ENCODE assay signal across 8 mouse cellular contexts in genomic region chr15:98777762-98778161, GRCm38 (mm10). TPM values are rescaled to one million over a fixed set of nuclear protein-coding genes. Genes with fewer than 3 reads are reported as not detected.
DNase-seq lines count a peak whose midpoint lies in the region; ATAC-seq lines count a peak whose summit lies in the region.

Gene Wnt10b (minus strand): TSS chr15:98778150.

- intact Hi-C loops in gastrocnemius, postnatal 36 days (cut with DNase I): no loop called here

- peaks cover 96% of the 10 kb centered on the region for H3K27me3 ChIP-seq in forebrain, embryonic 15.5 days
- H3K27me3 ChIP-seq in liver, embryonic 15.5 days: peaks cover 99% of the 10 kb centered on the region

- peak within 1 kb of the TSS; percentile 26 for H3K4me2 ChIP-seq in forebrain, embryonic 15.5 days (replicated peaks)
- H3K4me2 ChIP-seq in liver, embryonic 15.5 days: peak within 1 kb of the TSS; percentile 8

- H3K4me3 ChIP-seq in forebrain, embryonic 15.5 days: peak within 1 kb of the TSS; percentile 24
- peak within 1 kb of the TSS; percentile 18 for H3K4me3 ChIP-seq in liver, embryonic 15.5 days (replicated peaks)

- under 1% methylated on average over 32 of the region's 33 CpGs for WGBS in forebrain, embryonic 15.5 days
- WGBS in liver, embryonic 15.5 days (ENCODE audit: insufficient replicate concordance): 1% methylated on average over 30 of the region's 33 CpGs

- ATAC-seq in forebrain, embryonic 15.5 days (replicated peaks): no peak
- ATAC-seq in liver, embryonic 15.5 days (ENCODE audit: insufficient read depth): no peak

- H3K4me1 ChIP-seq in forebrain, embryonic 15.5 days: peaks cover 23% of the 10 kb centered on the region
- peaks cover 29% of the 10 kb centered on the region for H3K4me1 ChIP-seq in liver, embryonic 15.5 days (replicated peaks)

- H3K36me3 ChIP-seq in forebrain, embryonic 15.5 days: no peaks in the 10 kb centered on the region
- no peaks in the 10 kb centered on the region for H3K36me3 ChIP-seq in liver, embryonic 15.5 days (replicated peaks)

- no peaks in the 10 kb centered on the region for H3K9me3 ChIP-seq in forebrain, embryonic 15.5 days
- H3K9me3 ChIP-seq in liver, embryonic 15.5 days (replicated peaks): no peaks in the 10 kb centered on the region

- DNase-seq in adrenal gland, postnatal 10 days: peak; percentile 47
- DNase-seq in adrenal gland, postnatal 4 days (ENCODE audit: low spot score in 2 of 2): no peak
- DNase-seq in 3134 (ENCODE audit: extremely low read depth, insufficient read length, low spot score): peak; percentile 52
- DNase-seq in ovary, postnatal 36 days (ENCODE audit: low spot score): no peak
- no peak for DNase-seq in gastrocnemius, postnatal 36 days
- DNase-seq in cerebellum, adult 11-12 months: no peak

- H3K9ac ChIP-seq in forebrain, embryonic 15.5 days (replicated peaks): no peak within 1 kb of the TSS
- no peak within 1 kb of the TSS for H3K9ac ChIP-seq in liver, embryonic 15.5 days

- no peak within 1 kb of the TSS for H3K27ac ChIP-seq in forebrain, embryonic 15.5 days (replicated peaks)
- H3K27ac ChIP-seq in liver, embryonic 15.5 days (replicated peaks): no peak within 1 kb of the TSS

RNA-seq across cellular contexts. Expression of gene Wnt10b, which starts in this region (rescaled TPM):
- 1 to 10 TPM in 1 of 2 experiments, under 1 TPM in 1; 0.96 to 1.1 TPM for total RNA-seq in adrenal gland, postnatal 10 days (2021)
- total RNA-seq in adrenal gland, postnatal 4 days (2021): 1 to 10 TPM in 1 of 2 experiments, under 1 TPM in 1; 0.68 to 1.2 TPM
- not detected in 2 replicates for polyA plus RNA-seq in forebrain, embryonic 15.5 days (2015; fragmentation: Nextera tagmentation; extraction: Ambion mirVana)
- polyA plus RNA-seq in liver, embryonic 15.5 days (2015; fragmentation: Nextera tagmentation; extraction: Ambion mirVana): not detected in 2 replicates
- total RNA-seq in gastrocnemius, postnatal 36 days (2021): under 1 TPM; 0.69 to 0.87 TPM

Comparison
In these comparisons a context has a peak if more than half of its experiments do, and no peak if none do; other contexts are left out.
1. DNase-seq: peak in adrenal gland, postnatal 10 days (single experiment) and 3134 (single experiment); none in adrenal gland, postnatal 4 days (0 of 2), ovary, postnatal 36 days (single experiment), gastrocnemius, postnatal 36 days (0 of 2) and cerebellum, adult 11-12 months (single experiment).